Mouse (Mus musculus): ENCODE data around the gene Klrb1. TPM values are rescaled to one million over a fixed set of nuclear protein-coding genes. Genes with fewer than 3 reads are reported as not detected.
"Not testable (repeated sequence)": the region's sequence is repeated elsewhere in the genome, so short reads cannot be mapped to it uniquely, and the experiment has no call there.

Gene Klrb1
- total and polyA plus RNA-seq, 3 experiments = 0.29 to 1.1 (median 1.1) TPM

GRCm38 (mm10) chr6:128768047-128768446 is 45.2 kb upstream of the Klrb1 start:
- in situ Hi-C loops (cut with MboI; ENCODE audit: low pct_ligation_motif_present, low pct_unique_long_range_greater_than_20kb, low sequenced_read_pairs) = no loop called here

DNA sequence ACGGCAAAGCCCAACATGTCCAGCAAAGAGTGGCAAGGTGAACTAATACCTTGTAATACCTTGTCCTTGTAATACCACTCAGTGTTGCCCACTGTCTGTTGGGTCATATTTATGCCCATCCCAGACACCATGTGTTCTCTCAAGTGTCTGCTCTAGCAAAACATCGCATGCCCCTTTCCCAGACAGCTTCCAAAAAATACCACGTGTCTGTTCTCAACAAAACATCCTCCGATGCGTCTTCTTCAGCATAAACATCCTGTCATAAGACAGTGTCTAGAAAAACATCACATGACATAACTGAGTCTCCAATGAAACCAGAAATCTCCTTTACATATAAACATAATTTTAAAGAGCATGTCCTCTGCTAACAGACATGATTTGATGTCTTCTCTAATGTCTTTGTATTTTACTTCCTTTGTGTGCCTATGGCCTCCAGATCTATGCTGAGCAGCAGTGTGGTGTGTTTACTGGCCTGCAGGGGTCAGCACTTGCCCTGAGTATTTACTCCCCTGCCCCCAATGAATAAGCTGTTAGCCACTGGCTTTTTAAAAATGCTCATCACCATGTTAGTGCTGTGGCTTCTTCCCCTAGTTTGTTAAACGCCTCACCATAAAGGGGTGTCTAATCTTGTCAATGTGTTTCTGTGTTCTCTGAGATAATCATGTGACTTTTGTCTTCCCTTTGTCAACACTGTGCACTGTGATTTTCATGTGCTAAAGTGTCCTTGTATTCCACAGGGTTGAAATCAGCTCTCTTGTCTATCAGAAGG is 43.8 kb upstream of the Klrb1 start:
- in situ Hi-C loops (cut with MboI; ENCODE audit: low pct_ligation_motif_present, low pct_unique_long_range_greater_than_20kb, low sequenced_read_pairs); H3K4me3 ChIP-seq (replicated peaks in 1 of 3; ENCODE audit: low read depth in 2 of 3, low read length in 2 of 3, poor library complexity in 1 of 3); H3K27me3 ChIP-seq (replicated peaks); H3K79me2 ChIP-seq (replicated peaks; ENCODE audit: control insufficient read depth, extremely low read depth, insufficient read depth, poor library complexity, severe bottlenecking); dilution Hi-C loops (cut with MboI; ENCODE audit: extremely low pct_ligation_motif_present, extremely low pct_unique_long_range_greater_than_20kb, low sequenced_read_pairs); H3K9me3 ChIP-seq (replicated peaks; ENCODE audit: low read length); H3K36me3 ChIP-seq (replicated peaks in 1 of 2; ENCODE audit: control insufficient read depth in 1 of 2, insufficient read depth in 1 of 2, low read length in 1 of 2): not testable (repeated sequence)
- Histone ChIP-seq H3K9ac (ENCODE audit: insufficient read depth, low read depth) (peak overlapping the region; percentile 30; the same call in 1 of the 2 replicates), H3K27ac (ENCODE audit: insufficient read depth, low read depth) (peak overlapping the region; percentile 16), H3K4me1 (ENCODE audit: control insufficient read depth in 1 of 2, insufficient read depth in 2 of 2) (peaks cover 8 to 57% of the 10 kb centered on the region in 2 experiments; a peak in 3 of 4 replicates), H3K4me2 (ENCODE audit: insufficient read depth, low read depth, poor library complexity, severe bottlenecking) (peak overlapping the region; percentile 33; the same call in 1 of the 2 replicates)
- DNase-seq (ENCODE audit: extremely low read depth) = peak; percentile 86
- peak; percentile 26; the same call in 1 of the 2 replicates for TF ChIP-seq ZC3H11A (IDR thresholded peaks at IDR 0.05; ENCODE audit: low read depth, low read length)
- TF ChIP-seq CTCF (conservative IDR thresholded peaks at IDR 0.05 in 1 of 2, IDR thresholded peaks at IDR 0.05 in 1 of 2; ENCODE audit: low read depth in 2 of 2, low read length in 2 of 2) = peak; percentile 47 to 76
- peak; percentile 78 for TF ChIP-seq SMC3 (IDR thresholded peaks at IDR 0.05; ENCODE audit: low read depth, low read length)
- TF ChIP-seq RAD21 (IDR thresholded peaks at IDR 0.05; ENCODE audit: low read depth, low read length) = peak; percentile 73

More at GRCm38 (mm10) chr6:128768047-128768446, 45.2 kb upstream of the Klrb1 start:
- H3K4me3 ChIP-seq (replicated peaks in 1 of 3; ENCODE audit: low read depth in 2 of 3, low read length in 2 of 3, poor library complexity in 1 of 3) = no peak overlapping the region
- no peaks in the 10 kb centered on the region for H3K27me3 ChIP-seq (replicated peaks)
- no peak overlapping the region for H3K4me2 ChIP-seq (ENCODE audit: insufficient read depth, low read depth, poor library complexity, severe bottlenecking)
- no peak for TF ChIP-seq IRF4 (IDR thresholded peaks at IDR 0.05; ENCODE audit: low read depth, low read length)
- no peak for TF ChIP-seq MXI1 (IDR thresholded peaks at IDR 0.05; ENCODE audit: low read depth, low read length)
- no peak for TF ChIP-seq ETS1 (conservative IDR thresholded peaks at IDR 0.05; ENCODE audit: low read depth, low read length)
- no peak for TF ChIP-seq MYC (IDR thresholded peaks at IDR 0.05; ENCODE audit: low read depth, low read length)
- no peak for TF ChIP-seq NRF1 (IDR thresholded peaks at IDR 0.05; ENCODE audit: low read depth, low read length)
- no peak for TF ChIP-seq MEF2A (IDR thresholded peaks at IDR 0.05; ENCODE audit: borderline replicate concordance, low read depth, low read length)
- dilution Hi-C loops (cut with MboI; ENCODE audit: extremely low pct_ligation_motif_present, extremely low pct_unique_long_range_greater_than_20kb, low sequenced_read_pairs) = no loop called here
- peaks cover 6% of the 10 kb centered on the region for H3K9me3 ChIP-seq (replicated peaks; ENCODE audit: low read length)
- peaks cover 8 to 57% of the 10 kb centered on the region in 2 experiments; a peak in 3 of 4 replicates for H3K4me1 ChIP-seq (ENCODE audit: control insufficient read depth in 1 of 2, insufficient read depth in 2 of 2)
- no peak for DNase-seq (ENCODE audit: extremely low read depth)
- H3K27ac ChIP-seq (ENCODE audit: insufficient read depth, low read depth) = no peak overlapping the region
- no peaks in the 10 kb centered on the region for H3K79me2 ChIP-seq (replicated peaks; ENCODE audit: control insufficient read depth, extremely low read depth, insufficient read depth, poor library complexity, severe bottlenecking)
- no peaks in the 10 kb centered on the region for H3K36me3 ChIP-seq (replicated peaks in 1 of 2; ENCODE audit: control insufficient read depth in 1 of 2, insufficient read depth in 1 of 2, low read length in 1 of 2)
- no peak overlapping the region for H3K9ac ChIP-seq (ENCODE audit: insufficient read depth, low read depth)

- TF ChIP-seq ZNF384 (IDR thresholded peaks at IDR 0.05; ENCODE audit: low read depth, low read length) (no peak), TBP (conservative IDR thresholded peaks at IDR 0.05; ENCODE audit: low read depth, low read length) (0 out of 2 replicates have a peak, but pooled peaks have one; percentile 25), ZC3H11A (IDR thresholded peaks at IDR 0.05; ENCODE audit: low read depth, low read length) (no peak), GABPA (IDR thresholded peaks at IDR 0.05; ENCODE audit: insufficient replicate concordance, low read depth, low read length) (no peak), USF2 (conservative IDR thresholded peaks at IDR 0.05; ENCODE audit: low read depth, low read length) (peak; percentile 13; the same call in 1 of the 2 replicates), USF1 (IDR thresholded peaks at IDR 0.05; ENCODE audit: low read depth, low read length) (peak; percentile 43), CTCF (conservative IDR thresholded peaks at IDR 0.05 in 1 of 2, IDR thresholded peaks at IDR 0.05 in 1 of 2; ENCODE audit: low read depth in 2 of 2, low read length in 2 of 2) (no peak)
- H3K4me1 ChIP-seq (ENCODE audit: control insufficient read depth in 1 of 2, insufficient read depth in 2 of 2) = peaks cover 8 to 47% of the 10 kb centered on the region in 2 experiments; a peak in 3 of 4 replicates
- dilution Hi-C loops (cut with MboI; ENCODE audit: extremely low pct_ligation_motif_present, extremely low pct_unique_long_range_greater_than_20kb, low sequenced_read_pairs) = no loop called here
- H3K4me3 ChIP-seq (replicated peaks in 1 of 3; ENCODE audit: low read depth in 2 of 3, low read length in 2 of 3, poor library complexity in 1 of 3) = no peak overlapping the region
- H3K79me2 ChIP-seq (replicated peaks; ENCODE audit: control insufficient read depth, extremely low read depth, insufficient read depth, poor library complexity, severe bottlenecking) = no peaks in the 10 kb centered on the region
- H3K4me2 ChIP-seq (ENCODE audit: insufficient read depth, low read depth, poor library complexity, severe bottlenecking) = no peak overlapping the region
- DNase-seq (ENCODE audit: extremely low read depth) = peak; percentile 63
- no peak overlapping the region for H3K27ac ChIP-seq (ENCODE audit: insufficient read depth, low read depth)
- no peaks in the 10 kb centered on the region for H3K36me3 ChIP-seq (replicated peaks in 1 of 2; ENCODE audit: control insufficient read depth in 1 of 2, insufficient read depth in 1 of 2, low read length in 1 of 2)
- H3K9ac ChIP-seq (ENCODE audit: insufficient read depth, low read depth) = no peak overlapping the region
- in situ Hi-C loops (cut with MboI; ENCODE audit: low pct_ligation_motif_present, low pct_unique_long_range_greater_than_20kb, low sequenced_read_pairs) = no loop called here
- H3K9me3 ChIP-seq (replicated peaks; ENCODE audit: low read length) = no peaks in the 10 kb centered on the region
- H3K27me3 ChIP-seq (replicated peaks) = no peaks in the 10 kb centered on the region
Observed at GRCm38 (mm10) chr6:128765211-128765610, 42.4 kb upstream of the Klrb1 start.

Data from CH12.LX (cell line).